Mouse (Mus musculus) cerebellum, adult 2 months (tissue): ENCODE measurements at regions not wholly inside any gene's neighbourhood (a gene's known extent, or its start where the extent isn't known, plus 50 kb on each side); places are given as distances from the start of the nearest gene placed in this dataset.

Experiments
- CTCF ChIP-seq: fragments of 200-500 bp; IDR thresholded peaks from 2 replicates; pipeline ENCODE4 v1.5.1; 2011; ENCODE audit warnings: low read depth, mild to moderate bottlenecking, control low read depth, low read length, moderate library complexity, borderline replicate concordance; ENCODE audit not compliant: insufficient read depth
- POLR2A ChIP-seq: fragments of 200-500 bp; IDR thresholded peaks from 2 replicates; pipeline ENCODE4 v1.6.1; 2011; ENCODE audit warnings: low read length, control low read depth, borderline replicate concordance; ENCODE audit not compliant: insufficient read depth

- TF ChIP-seq CTCF, result no peak
- TF ChIP-seq POLR2A, result no peak
Measured at GRCm38 (mm10) chr12:27065011-27065517, 277.3 kb downstream of the Sox11 start.
